Mouse (Mus musculus) ovary, postnatal 36 days (tissue): ENCODE results near the gene Fhl2.
"Not testable (repeated sequence)": the region's sequence is repeated elsewhere in the genome, so short reads cannot be mapped to it uniquely, and the experiment has no call there.

Experiments used
- DNase-seq: peaks from one replicate; pipeline ENCODE4 v3.0.0; 2022; ENCODE audit warnings: low spot score, mixed read lengths

Fhl2 gene

GRCm38 (mm10) chr1:43192471-43192870, 4.3 kb downstream of the Fhl2 start:
- DNase-seq, result no peak

GRCm38 (mm10) chr1:43191078-43191477, 5.7 kb downstream of the Fhl2 start:
- DNase-seq, result no peak

- not testable (repeated sequence) for DNase-seq
Measured at GRCm38 (mm10) chr1:43188893-43189292, 7.9 kb downstream of the Fhl2 start.

GRCm38 (mm10) chr1:43186334-43186733, 10.4 kb downstream of the Fhl2 start:
- DNase-seq, result no peak

- no peak for DNase-seq
Measured at GRCm38 (mm10) chr1:43180912-43181311, 15.9 kb downstream of the Fhl2 start.

GRCm38 (mm10) chr1:43178780-43179179, 18.0 kb downstream of the Fhl2 start:
- DNase-seq, result no peak

GRCm38 (mm10) chr1:43178378-43178777, 18.4 kb downstream of the Fhl2 start:
- no peak for DNase-seq

- no peak for DNase-seq
Measured at GRCm38 (mm10) chr1:43173283-43174226, 23.2 kb downstream of the Fhl2 start.

- DNase-seq, result no peak
Measured at GRCm38 (mm10) chr1:43171816-43172215, 25.0 kb downstream of the Fhl2 start.

GRCm38 (mm10) chr1:43171093-43171492, 25.7 kb downstream of the Fhl2 start:
- no peak for DNase-seq

- no peak for DNase-seq
Measured at GRCm38 (mm10) chr1:43169661-43170060, 27.1 kb downstream of the Fhl2 start.

GRCm38 (mm10) chr1:43169227-43169626, 27.6 kb downstream of the Fhl2 start:
- no peak for DNase-seq

GRCm38 (mm10) chr1:43168618-43169017, 28.2 kb downstream of the Fhl2 start:
- DNase-seq, result no peak

GRCm38 (mm10) chr1:43168026-43168425, 28.8 kb downstream of the Fhl2 start:
- DNase-seq, result no peak

GRCm38 (mm10) chr1:43164582-43164981, 32.2 kb downstream of the Fhl2 start:
- DNase-seq, result no peak

- DNase-seq, result peak; percentile 76
Measured at GRCm38 (mm10) chr1:43163467-43164418, 33.0 kb downstream of the Fhl2 start.

- DNase-seq, result no peak
Measured at GRCm38 (mm10) chr1:43163084-43163466, 33.7 kb downstream of the Fhl2 start.

GRCm38 (mm10) chr1:43162394-43162793, 34.4 kb downstream of the Fhl2 start:
- DNase-seq, result no peak

GRCm38 (mm10) chr1:43159429-43159828, 37.4 kb downstream of the Fhl2 start:
- DNase-seq, result no peak

- no peak for DNase-seq
Measured at GRCm38 (mm10) chr1:43157907-43158306, 38.9 kb downstream of the Fhl2 start.

GRCm38 (mm10) chr1:43154491-43154890, 42.3 kb downstream of the Fhl2 start:
- no peak for DNase-seq

- no peak for DNase-seq
Measured at GRCm38 (mm10) chr1:43153538-43153937, 43.2 kb downstream of the Fhl2 start.

GRCm38 (mm10) chr1:43152626-43153025, 44.2 kb downstream of the Fhl2 start:
- DNase-seq, result no peak
